Mouse (Mus musculus) heart, embryonic 12.5 days (tissue): ENCODE measurements at regions not wholly inside any gene's neighbourhood (a gene's known extent, or its start where the extent isn't known, plus 50 kb on each side); places are given as distances from the start of the nearest gene placed in this dataset.

Experiments
- ATAC-seq: fragments of 200-750 bp; cut with Nextera tagmentation; 2 replicates; pipeline ENCODE4 v1.8.0; 2017; ENCODE audit warnings: moderate TSS enrichment, moderate library complexity; ENCODE audit not compliant: insufficient number of reproducible peaks, low FRiP score
- H3K27ac ChIP-seq: fragments of 300-500 bp; sonication (generic); 2 replicates; pipeline ENCODE4 v1.5.1; 2016; ENCODE audit warnings: mild to moderate bottlenecking, moderate library complexity; ENCODE audit not compliant: poor library complexity, severe bottlenecking
- H3K27me3 ChIP-seq: fragments of 300-500 bp; sonication (generic); replicated peaks from 2 replicates; pipeline ENCODE4 v1.6.1; 2016; ENCODE audit warnings: mild to moderate bottlenecking, moderate library complexity
- H3K36me3 ChIP-seq: fragments of 300-500 bp; sonication (generic); 2 replicates; pipeline ENCODE4 v1.6.1; 2016; ENCODE audit warnings: mild to moderate bottlenecking, moderate library complexity
- H3K4me1 ChIP-seq: fragments of 300-500 bp; sonication (generic); replicated peaks from 2 replicates; pipeline ENCODE4 v1.6.1; 2016; ENCODE audit warnings: mild to moderate bottlenecking
- H3K4me2 ChIP-seq: fragments of 300-500 bp; sonication (generic); 2 replicates; pipeline ENCODE4 v1.6.1; 2016; ENCODE audit warnings: mild to moderate bottlenecking, moderate library complexity
- H3K4me3 ChIP-seq: fragments of 300-500 bp; sonication (generic); 2 replicates; pipeline ENCODE4 v1.5.1; 2016; ENCODE audit warnings: mild to moderate bottlenecking
- H3K9ac ChIP-seq: fragments of 300-500 bp; sonication (generic); 2 replicates; pipeline ENCODE4 v1.6.1; 2016; ENCODE audit warnings: mild to moderate bottlenecking, moderate library complexity
- H3K9me3 ChIP-seq: fragments of 300-500 bp; sonication (generic); replicated peaks from 2 replicates; pipeline ENCODE4 v1.6.1; 2016; ENCODE audit warnings: mild to moderate bottlenecking, moderate library complexity
- WGBS: fragments of 180-500 bp; shearing (Covaris S2); methylation state at CpG from one replicate; pipeline ENCODE4 v1.1.7; 2016; 5-methylcytosine and 5-hydroxymethylcytosine counted together

GRCm38 (mm10) chr4:140427039-140427438 lies 180.5 kb upstream of the Igsf21 start:
- ATAC-seq = no peak

GRCm38 (mm10) chr4:140423791-140424190 lies 177.2 kb upstream of the Igsf21 start:
- no peak for ATAC-seq
- WGBS = 93% methylated on average over 10 of the region's 10 CpGs
- Histone ChIP-seq H3K36me3 (no peaks in the 10 kb centered on the region), H3K4me3 (no peak overlapping the region), H3K27me3 (no peaks in the 10 kb centered on the region), H3K9ac (no peak overlapping the region), H3K4me2 (no peak overlapping the region), H3K27ac (no peak overlapping the region), H3K4me1 (peaks cover 32% of the 10 kb centered on the region), H3K9me3 (0 out of 2 replicates have a peak, but pooled peaks cover 3% of the 10 kb centered on the region)

More at GRCm38 (mm10) chr4:140427039-140427438, 180.5 kb upstream of the Igsf21 start:
- Histone ChIP-seq H3K27me3 (no peaks in the 10 kb centered on the region), H3K4me1 (peaks cover 24% of the 10 kb centered on the region), H3K27ac (no peak overlapping the region), H3K4me2 (no peak overlapping the region), H3K9me3 (0 out of 2 replicates have a peak, but pooled peaks cover 9% of the 10 kb centered on the region), H3K9ac (no peak overlapping the region), H3K4me3 (no peak overlapping the region), H3K36me3 (no peaks in the 10 kb centered on the region)
- WGBS = 68% methylated on average over 3 of the region's 3 CpGs

- WGBS = 62% methylated on average over 7 of the region's 7 CpGs
Observed at GRCm38 (mm10) chr4:140421926-140422585, 175.5 kb upstream of the Igsf21 start.

GRCm38 (mm10) chr4:140419720-140420412 lies 173.3 kb upstream of the Igsf21 start:
- Histone ChIP-seq H3K4me2 (no peak overlapping the region; the same call in 1 of the 2 replicates), H3K36me3 (no peaks in the 10 kb centered on the region), H3K27me3 (no peaks in the 10 kb centered on the region), H3K27ac (no peak overlapping the region), H3K4me3 (no peak overlapping the region), H3K9me3 (no peaks in the 10 kb centered on the region), H3K9ac (no peak overlapping the region), H3K4me1 (peaks cover 18% of the 10 kb centered on the region)
- ATAC-seq = 0 out of 2 replicates have a peak, but pooled peaks have one; percentile 41
- 32% methylated on average over 15 of the region's 15 CpGs for WGBS

More at GRCm38 (mm10) chr4:140421926-140422585, 175.5 kb upstream of the Igsf21 start:
- Histone ChIP-seq H3K4me1 (peaks cover 32% of the 10 kb centered on the region), H3K27ac (no peak overlapping the region), H3K4me2 (no peak overlapping the region), H3K27me3 (no peaks in the 10 kb centered on the region), H3K4me3 (no peak overlapping the region), H3K9me3 (no peaks in the 10 kb centered on the region), H3K9ac (no peak overlapping the region), H3K36me3 (no peaks in the 10 kb centered on the region)
- ATAC-seq = no peak

GRCm38 (mm10) chr4:140412312-140412930 lies 165.8 kb upstream of the Igsf21 start:
- no peak for ATAC-seq
- no peak overlapping the region for H3K4me3 ChIP-seq
- 78% methylated on average over 17 of the region's 17 CpGs for WGBS

GRCm38 (mm10) chr4:140408446-140408845 lies 161.9 kb upstream of the Igsf21 start:
- Histone ChIP-seq H3K36me3 (no peaks in the 10 kb centered on the region), H3K4me2 (no peak overlapping the region), H3K9ac (no peak overlapping the region), H3K27ac (no peak overlapping the region), H3K9me3 (no peaks in the 10 kb centered on the region), H3K4me1 (peaks cover 11% of the 10 kb centered on the region; the same call in 1 of the 2 replicates), H3K27me3 (no peaks in the 10 kb centered on the region), H3K4me3 (no peak overlapping the region)
- ATAC-seq = no peak
- 89% methylated on average over 5 of the region's 5 CpGs for WGBS

More at GRCm38 (mm10) chr4:140412312-140412930, 165.8 kb upstream of the Igsf21 start:
- Histone ChIP-seq H3K4me1 (no peaks in the 10 kb centered on the region), H3K9me3 (no peaks in the 10 kb centered on the region), H3K36me3 (no peaks in the 10 kb centered on the region), H3K9ac (no peak overlapping the region), H3K27me3 (no peaks in the 10 kb centered on the region), H3K4me2 (no peak overlapping the region), H3K27ac (no peak overlapping the region)

GRCm38 (mm10) chr4:140406913-140407312 lies 160.3 kb upstream of the Igsf21 start:
- no peak overlapping the region for H3K4me2 ChIP-seq
- ATAC-seq = no peak
- no peak overlapping the region for H3K9ac ChIP-seq
- no peaks in the 10 kb centered on the region for H3K27me3 ChIP-seq
- H3K9me3 ChIP-seq = no peaks in the 10 kb centered on the region
- H3K4me3 ChIP-seq = no peak overlapping the region
- no peak overlapping the region for H3K27ac ChIP-seq
- no peaks in the 10 kb centered on the region for H3K36me3 ChIP-seq
- H3K4me1 ChIP-seq = peaks cover 11% of the 10 kb centered on the region; the same call in 1 of the 2 replicates
- 75% methylated on average over 4 of the region's 4 CpGs for WGBS

- Histone ChIP-seq H3K27ac (no peak overlapping the region), H3K9ac (no peak overlapping the region), H3K4me3 (no peak overlapping the region), H3K9me3 (no peaks in the 10 kb centered on the region), H3K27me3 (no peaks in the 10 kb centered on the region; the same call in 1 of the 2 replicates), H3K4me2 (no peak overlapping the region), H3K4me1 (peaks cover 11% of the 10 kb centered on the region; the same call in 1 of the 2 replicates), H3K36me3 (no peaks in the 10 kb centered on the region)
- WGBS = 22% methylated on average over 7 of the region's 7 CpGs
- peak; percentile 48; the same call in 1 of the 2 replicates for ATAC-seq
Observed at GRCm38 (mm10) chr4:140405993-140406881, 159.7 kb upstream of the Igsf21 start.

- no peak for ATAC-seq
- Histone ChIP-seq H3K9ac (no peak overlapping the region), H3K4me2 (no peak overlapping the region)
Observed at GRCm38 (mm10) chr4:140405427-140405826, 158.8 kb upstream of the Igsf21 start.

GRCm38 (mm10) chr4:140403128-140403527 lies 156.5 kb upstream of the Igsf21 start:
- no peak overlapping the region for H3K4me3 ChIP-seq
- no peak overlapping the region for H3K27ac ChIP-seq
- WGBS = 34% methylated on average over 8 of the region's 8 CpGs
- no peaks in the 10 kb centered on the region for H3K9me3 ChIP-seq
- no peak overlapping the region for H3K9ac ChIP-seq
- no peak for ATAC-seq
- H3K36me3 ChIP-seq = no peaks in the 10 kb centered on the region
- H3K4me2 ChIP-seq = no peak overlapping the region
- H3K27me3 ChIP-seq = no peaks in the 10 kb centered on the region; the same call in 1 of the 2 replicates
- H3K4me1 ChIP-seq = peaks cover 11% of the 10 kb centered on the region; the same call in 1 of the 2 replicates

More at GRCm38 (mm10) chr4:140405427-140405826, 158.8 kb upstream of the Igsf21 start:
- Histone ChIP-seq H3K9me3 (no peaks in the 10 kb centered on the region), H3K4me1 (peaks cover 11% of the 10 kb centered on the region; the same call in 1 of the 2 replicates), H3K36me3 (no peaks in the 10 kb centered on the region), H3K4me3 (no peak overlapping the region), H3K27me3 (no peaks in the 10 kb centered on the region; the same call in 1 of the 2 replicates), H3K27ac (no peak overlapping the region)
- WGBS = 57% methylated on average over 9 of the region's 9 CpGs
